Mouse (Mus musculus): ENCODE results near the gene Tk1. TPM values are rescaled to one million over a fixed set of nuclear protein-coding genes. Genes with fewer than 3 reads are reported as not detected.

The Tk1 gene
- polyA plus RNA-seq, 1 experiment from 2014 or later = 136 TPM

- WGBS = 46% methylated on average over 12 of the region's 12 CpGs
Observed at GRCm38 (mm10) chr11:117778851-117779433, 47.0 kb downstream of the Tk1 start.

GRCm38 (mm10) chr11:117778031-117778430 is 47.9 kb downstream of the Tk1 start:
- Histone ChIP-seq H3K9me3 (no peaks in the 10 kb centered on the region), H3K27me3 (peaks cover 16% of the 10 kb centered on the region), H3K9ac (replicated peaks) (no peak overlapping the region), H3K27ac (no peak overlapping the region), H3K36me3 (peaks cover 51% of the 10 kb centered on the region), H3K4me1 (replicated peaks) (peaks cover 45% of the 10 kb centered on the region), H3K4me3 (replicated peaks) (no peak overlapping the region), H3K4me2 (no peak overlapping the region)
- no peak for ATAC-seq (ENCODE audit: insufficient number of reproducible peaks, insufficient read depth, low FRiP score, low TSS enrichment, low read depth)
- WGBS = 96% methylated on average over 11 of the region's 11 CpGs

More at GRCm38 (mm10) chr11:117778851-117779433, 47.0 kb downstream of the Tk1 start:
- H3K9ac ChIP-seq (replicated peaks) = peak overlapping the region; percentile 70
- H3K4me2 ChIP-seq = peak overlapping the region; percentile 98
- H3K36me3 ChIP-seq = peaks cover 42% of the 10 kb centered on the region
- H3K4me1 ChIP-seq (replicated peaks) = peaks cover 52% of the 10 kb centered on the region
- H3K27me3 ChIP-seq = peaks cover 25% of the 10 kb centered on the region
- no peak; the same call in 1 of the 2 replicates for ATAC-seq (ENCODE audit: insufficient number of reproducible peaks, insufficient read depth, low FRiP score, low TSS enrichment, low read depth)
- no peaks in the 10 kb centered on the region for H3K9me3 ChIP-seq
- peak overlapping the region; percentile 86 for H3K27ac ChIP-seq
- H3K4me3 ChIP-seq (replicated peaks) = peak overlapping the region; percentile 54

- H3K9me3 ChIP-seq = no peaks in the 10 kb centered on the region
- ATAC-seq (ENCODE audit: insufficient number of reproducible peaks, insufficient read depth, low FRiP score, low TSS enrichment, low read depth) = no peak
- H3K27ac ChIP-seq = no peak overlapping the region
- peaks cover 7% of the 10 kb centered on the region for H3K27me3 ChIP-seq
- peaks cover 54% of the 10 kb centered on the region for H3K36me3 ChIP-seq
- WGBS = 87% methylated on average over 5 of the region's 5 CpGs
- H3K4me3 ChIP-seq (replicated peaks) = no peak overlapping the region
- H3K4me1 ChIP-seq (replicated peaks) = peaks cover 40% of the 10 kb centered on the region
- no peak overlapping the region for H3K4me2 ChIP-seq
- no peak overlapping the region for H3K9ac ChIP-seq (replicated peaks)
Observed at GRCm38 (mm10) chr11:117777111-117777510, 48.8 kb downstream of the Tk1 start.

GRCm38 (mm10) chr11:117776085-117776792 is 49.7 kb downstream of the Tk1 start:
- H3K4me1 ChIP-seq (replicated peaks) = peaks cover 31% of the 10 kb centered on the region
- no peaks in the 10 kb centered on the region for H3K9me3 ChIP-seq
- H3K4me2 ChIP-seq = no peak overlapping the region
- H3K27me3 ChIP-seq = no peaks in the 10 kb centered on the region
- H3K27ac ChIP-seq = no peak overlapping the region
- peaks cover 60% of the 10 kb centered on the region for H3K36me3 ChIP-seq
- no peak for ATAC-seq (ENCODE audit: insufficient number of reproducible peaks, insufficient read depth, low FRiP score, low TSS enrichment, low read depth)
- WGBS = 91% methylated on average over 14 of the region's 14 CpGs
- H3K9ac ChIP-seq (replicated peaks) = no peak overlapping the region
- H3K4me3 ChIP-seq (replicated peaks) = no peak overlapping the region

GRCm38 (mm10) chr11:117775540-117775939 is 50.4 kb downstream of the Tk1 start:
- peaks cover 25% of the 10 kb centered on the region for H3K4me1 ChIP-seq (replicated peaks)
- H3K36me3 ChIP-seq = peaks cover 63% of the 10 kb centered on the region
- 89% methylated on average over 13 of the region's 13 CpGs for WGBS
- H3K27ac ChIP-seq = no peak overlapping the region
- H3K9me3 ChIP-seq = no peaks in the 10 kb centered on the region
- no peak overlapping the region for H3K4me2 ChIP-seq
- H3K9ac ChIP-seq (replicated peaks) = no peak overlapping the region
- H3K27me3 ChIP-seq = no peaks in the 10 kb centered on the region
- no peak for ATAC-seq (ENCODE audit: insufficient number of reproducible peaks, insufficient read depth, low FRiP score, low TSS enrichment, low read depth)
- no peak overlapping the region for H3K4me3 ChIP-seq (replicated peaks)

- Histone ChIP-seq H3K4me3 (replicated peaks) (no peak overlapping the region), H3K4me2 (no peak overlapping the region), H3K9ac (replicated peaks) (no peak overlapping the region), H3K4me1 (replicated peaks) (peaks cover 19% of the 10 kb centered on the region), H3K36me3 (peaks cover 68% of the 10 kb centered on the region), H3K27me3 (no peaks in the 10 kb centered on the region), H3K9me3 (no peaks in the 10 kb centered on the region), H3K27ac (no peak overlapping the region)
- WGBS = 92% methylated on average over 10 of the region's 10 CpGs
- no peak for ATAC-seq (ENCODE audit: insufficient number of reproducible peaks, insufficient read depth, low FRiP score, low TSS enrichment, low read depth)
Observed at GRCm38 (mm10) chr11:117774925-117775324, 51.0 kb downstream of the Tk1 start.

GRCm38 (mm10) chr11:117772352-117772751 is 53.5 kb downstream of the Tk1 start:
- no peak for ATAC-seq (ENCODE audit: insufficient number of reproducible peaks, insufficient read depth, low FRiP score, low TSS enrichment, low read depth)
- H3K9ac ChIP-seq (replicated peaks) = no peak overlapping the region
- no peak overlapping the region for H3K4me3 ChIP-seq (replicated peaks)
- no peaks in the 10 kb centered on the region for H3K4me1 ChIP-seq (replicated peaks)
- WGBS = 95% methylated on average over 7 of the region's 7 CpGs
- no peak overlapping the region for H3K4me2 ChIP-seq
- H3K27ac ChIP-seq = no peak overlapping the region
- H3K27me3 ChIP-seq = no peaks in the 10 kb centered on the region
- peaks cover 62% of the 10 kb centered on the region for H3K36me3 ChIP-seq
- H3K9me3 ChIP-seq = no peaks in the 10 kb centered on the region

GRCm38 (mm10) chr11:117770407-117770806 is 55.5 kb downstream of the Tk1 start:
- WGBS = 77% methylated on average over 10 of the region's 10 CpGs
- Histone ChIP-seq H3K27ac (no peak overlapping the region), H3K4me3 (replicated peaks) (no peak overlapping the region), H3K9me3 (no peaks in the 10 kb centered on the region), H3K4me2 (no peak overlapping the region), H3K27me3 (no peaks in the 10 kb centered on the region), H3K4me1 (replicated peaks) (no peaks in the 10 kb centered on the region), H3K9ac (replicated peaks) (no peak overlapping the region), H3K36me3 (peaks cover 61% of the 10 kb centered on the region)
- no peak for ATAC-seq (ENCODE audit: insufficient number of reproducible peaks, insufficient read depth, low FRiP score, low TSS enrichment, low read depth)

GRCm38 (mm10) chr11:117769683-117770047 is 56.2 kb downstream of the Tk1 start:
- no peaks in the 10 kb centered on the region for H3K9me3 ChIP-seq
- no peak overlapping the region for H3K4me2 ChIP-seq
- H3K27me3 ChIP-seq = no peaks in the 10 kb centered on the region
- no peak for ATAC-seq (ENCODE audit: insufficient number of reproducible peaks, insufficient read depth, low FRiP score, low TSS enrichment, low read depth)
- no peak overlapping the region for H3K27ac ChIP-seq
- H3K36me3 ChIP-seq = peaks cover 61% of the 10 kb centered on the region
- 87% methylated on average over 7 of the region's 7 CpGs for WGBS
- H3K9ac ChIP-seq (replicated peaks) = no peak overlapping the region
- H3K4me3 ChIP-seq (replicated peaks) = no peak overlapping the region
- H3K4me1 ChIP-seq (replicated peaks) = no peaks in the 10 kb centered on the region

GRCm38 (mm10) chr11:117768725-117769682 is 56.9 kb downstream of the Tk1 start:
- Histone ChIP-seq H3K4me2 (no peak overlapping the region), H3K4me1 (replicated peaks) (no peaks in the 10 kb centered on the region), H3K9me3 (no peaks in the 10 kb centered on the region), H3K27me3 (no peaks in the 10 kb centered on the region), H3K27ac (no peak overlapping the region), H3K4me3 (replicated peaks) (no peak overlapping the region), H3K36me3 (peaks cover 61% of the 10 kb centered on the region), H3K9ac (replicated peaks) (no peak overlapping the region)
- ATAC-seq (ENCODE audit: insufficient number of reproducible peaks, insufficient read depth, low FRiP score, low TSS enrichment, low read depth) = no peak
- 89% methylated on average over 20 of the region's 20 CpGs for WGBS

GRCm38 (mm10) chr11:117766275-117766674 is 59.6 kb downstream of the Tk1 start:
- no peak overlapping the region for H3K9ac ChIP-seq (replicated peaks)
- H3K4me3 ChIP-seq (replicated peaks) = no peak overlapping the region
- 82% methylated on average over 3 of the region's 3 CpGs for WGBS
- H3K36me3 ChIP-seq = peaks cover 65% of the 10 kb centered on the region
- ATAC-seq (ENCODE audit: insufficient number of reproducible peaks, insufficient read depth, low FRiP score, low TSS enrichment, low read depth) = no peak
- no peak overlapping the region for H3K27ac ChIP-seq
- no peaks in the 10 kb centered on the region for H3K27me3 ChIP-seq
- H3K4me2 ChIP-seq = no peak overlapping the region
- H3K9me3 ChIP-seq = no peaks in the 10 kb centered on the region
- H3K4me1 ChIP-seq (replicated peaks) = no peaks in the 10 kb centered on the region

Measured in limb, embryonic 12.5 days (tissue).